In genomic region chr1:78218057-78218780, GRCm38 (mm10) we compare ENCODE assay signal across 10 mouse cellular contexts. TPM values are rescaled to one million over a fixed set of nuclear protein-coding genes. Genes with fewer than 3 reads are reported as not detected.
DNase-seq lines count a peak whose midpoint lies in the region; ATAC-seq lines count a peak whose summit lies in the region.
"Had no signal": no experiment of that assay in that cellular context is flagged by ENCODE, and none has a peak within 500 bp of the region (broad histone marks: within the 10 kb centered on the region; RNA-seq: fewer than 3 reads in every experiment).

No protein-coding gene starts in this region.

- H3K36me3 ChIP-seq in heart, embryonic 13.5 days, result no peaks in the 10 kb centered on the region
- no peaks in the 10 kb centered on the region for H3K36me3 ChIP-seq in hindbrain, embryonic 12.5 days
- H3K36me3 ChIP-seq in midbrain, embryonic 16.5 days (ENCODE audit: control insufficient read depth, insufficient read depth, low read length), result no peaks in the 10 kb centered on the region

- H3K9ac ChIP-seq in heart, embryonic 13.5 days, result peak overlapping the region; percentile 76; the same call in 1 of the 2 replicates
- no peak overlapping the region for H3K9ac ChIP-seq in hindbrain, embryonic 12.5 days
- peak overlapping the region; percentile 71; the same call in 1 of the 2 replicates for H3K9ac ChIP-seq in midbrain, embryonic 16.5 days (ENCODE audit: low read depth, low read length)

- no peak for ATAC-seq in heart, embryonic 13.5 days (ENCODE audit: extremely low read depth, insufficient number of reproducible peaks, low FRiP score, low TSS enrichment)
- peak; percentile 36 for ATAC-seq in hindbrain, embryonic 12.5 days (ENCODE audit: low FRiP score)
- ATAC-seq in midbrain, embryonic 16.5 days, result 0 out of 2 replicates have a peak, but pooled peaks have one; percentile 4

- peak overlapping the region; percentile 67 for H3K4me3 ChIP-seq in heart, embryonic 13.5 days
- H3K4me3 ChIP-seq in hindbrain, embryonic 12.5 days, result peak overlapping the region; percentile 54
- peak overlapping the region; percentile 63 for H3K4me3 ChIP-seq in midbrain, embryonic 16.5 days (ENCODE audit: low read depth, low read length)

- DNase-seq in heart, adult 8-10 months (ENCODE audit: low spot score), result no peak
- DNase-seq in adrenal gland, postnatal 25 days, result peak; percentile 31
- no peak for DNase-seq in left cerebral cortex, postnatal 14 days (ENCODE audit: low spot score in 2 of 2)
- DNase-seq in frontal cortex, postnatal 36 days (ENCODE audit: low spot score in 2 of 2), result no peak
- no peak for DNase-seq in right cerebral cortex, postnatal 4 days

- peaks cover 87% of the 10 kb centered on the region for H3K27me3 ChIP-seq in heart, embryonic 13.5 days (replicated peaks)
- H3K27me3 ChIP-seq in hindbrain, embryonic 12.5 days, result peaks cover 80% of the 10 kb centered on the region
- H3K27me3 ChIP-seq in midbrain, embryonic 16.5 days (ENCODE audit: control insufficient read depth, insufficient read depth, low read depth, low read length), result peaks cover 53% of the 10 kb centered on the region

- 4% methylated on average over 19 of the region's 19 CpGs for WGBS in heart, embryonic 13.5 days
- WGBS in hindbrain, embryonic 12.5 days, result 1% methylated on average over 19 of the region's 19 CpGs
- WGBS in midbrain, embryonic 16.5 days, result 2% methylated on average over 19 of the region's 19 CpGs

- intact Hi-C loops in left cerebral cortex, postnatal 14 days (cut with DNase I), result loop anchor here (5.0 kb wide), 2 partner anchors 94 to 199 kb away; partner anchors contain the start of gene Sgpp2

- peaks cover 24% of the 10 kb centered on the region for H3K4me1 ChIP-seq in heart, embryonic 13.5 days
- peaks cover 22% of the 10 kb centered on the region for H3K4me1 ChIP-seq in hindbrain, embryonic 12.5 days
- peaks cover 17% of the 10 kb centered on the region for H3K4me1 ChIP-seq in midbrain, embryonic 16.5 days (ENCODE audit: control insufficient read depth, insufficient read depth, low read length)

- no peaks in the 10 kb centered on the region for H3K9me3 ChIP-seq in heart, embryonic 13.5 days
- no peaks in the 10 kb centered on the region for H3K9me3 ChIP-seq in hindbrain, embryonic 12.5 days (replicated peaks)
- no peaks in the 10 kb centered on the region for H3K9me3 ChIP-seq in midbrain, embryonic 16.5 days (replicated peaks; ENCODE audit: control insufficient read depth, low read length, poor library complexity, severe bottlenecking)

- H3K4me2 ChIP-seq in heart, embryonic 13.5 days, result peak overlapping the region; percentile 96
- H3K4me2 ChIP-seq in hindbrain, embryonic 12.5 days (replicated peaks), result peak overlapping the region; percentile 85
- peak overlapping the region; percentile 89 for H3K4me2 ChIP-seq in midbrain, embryonic 16.5 days (ENCODE audit: low read length)

- H3K27ac ChIP-seq in heart, embryonic 13.5 days (replicated peaks), result no peak overlapping the region
- no peak overlapping the region for H3K27ac ChIP-seq in hindbrain, embryonic 12.5 days
- no peak overlapping the region for H3K27ac ChIP-seq in midbrain, embryonic 16.5 days (ENCODE audit: low read length)

RNA-seq across cellular contexts. Expression of gene Pax3, which starts 21.3 kb away (rescaled TPM):
- polyA plus RNA-seq in heart, embryonic 13.5 days (2015; fragmentation: Nextera tagmentation; extraction: Ambion mirVana), result 0.09 TPM in 1 of 2 replicates, not detected in the other
- total RNA-seq in heart, adult 8-10 months (2022), result not detected
- not detected in 2 replicates for total RNA-seq in adrenal gland, postnatal 25 days (2021)
- 32.7 and 37.5 TPM in 2 replicates for polyA plus RNA-seq in hindbrain, embryonic 12.5 days (2016; fragmentation: Nextera tagmentation; extraction: Ambion mirVana)
- polyA plus RNA-seq in midbrain, embryonic 16.5 days (2015; fragmentation: Nextera tagmentation; extraction: Ambion mirVana), result 7.2 and 8.4 TPM in 2 replicates
- total RNA-seq in left cerebral cortex, postnatal 14 days (2021), result under 1 TPM in 1 of 2 experiments, not detected in 1; 0.13 TPM
- total RNA-seq: granulocyte monocyte progenitor cell, adult 5-6 weeks had no signal
- polyA plus RNA-seq: liver, embryonic 16.5 days had no signal
